Mouse (Mus musculus) hindbrain, embryonic 16.5 days (tissue): Measurements from ENCODE around the gene Fam216b. TPM values are rescaled to one million over a fixed set of nuclear protein-coding genes. Genes with fewer than 3 reads are reported as not detected.
A peak's percentile ranks its signal among the peaks of the same experiment; 100 is the strongest.

ENCODE experiments used
- ATAC-seq: fragments of 200-750 bp; cut with Nextera tagmentation; 2 replicates; pipeline ENCODE4 v1.8.0; 2017; ENCODE audit warnings: moderate TSS enrichment, moderate library complexity
- H3K27ac ChIP-seq: fragments of 300-500 bp; sonication (generic); 2 replicates; pipeline ENCODE4 v1.5.1; 2014; ENCODE audit warnings: low read depth, mild to moderate bottlenecking, control low read depth, low read length, moderate library complexity
- H3K27me3 ChIP-seq: fragments of 300-500 bp; sonication (generic); replicated peaks from 2 replicates; pipeline ENCODE4 v1.6.1; 2014; ENCODE audit warnings: low read length; ENCODE audit not compliant: control insufficient read depth, insufficient read depth
- H3K36me3 ChIP-seq: fragments of 300-500 bp; sonication (generic); 2 replicates; pipeline ENCODE4 v1.6.1; 2014; ENCODE audit warnings: mild to moderate bottlenecking, low read length, moderate library complexity, mixed read lengths; ENCODE audit not compliant: control insufficient read depth, insufficient read depth
- H3K4me1 ChIP-seq: fragments of 300-500 bp; sonication (generic); 2 replicates; pipeline ENCODE4 v1.6.1; 2014; ENCODE audit warnings: low read depth, low read length; ENCODE audit not compliant: control insufficient read depth, insufficient read depth
- H3K4me2 ChIP-seq: fragments of 300-500 bp; sonication (generic); 2 replicates; pipeline ENCODE4 v1.6.1; 2014; ENCODE audit warnings: mild to moderate bottlenecking, low read length, control low read depth, moderate library complexity
- H3K4me3 ChIP-seq: fragments of 300-500 bp; sonication (generic); 2 replicates; pipeline ENCODE4 v1.5.1; 2014; ENCODE audit warnings: mild to moderate bottlenecking, low read length, control low read depth, moderate library complexity
- H3K9ac ChIP-seq: fragments of 300-500 bp; sonication (generic); 2 replicates; pipeline ENCODE4 v1.6.1; 2014; ENCODE audit warnings: low read depth, mild to moderate bottlenecking, control low read depth, low read length, moderate library complexity
- H3K9me3 ChIP-seq: fragments of 300-500 bp; sonication (generic); 2 replicates; pipeline ENCODE4 v1.6.1; 2014; ENCODE audit warnings: mild to moderate bottlenecking, low read length, moderate library complexity; ENCODE audit not compliant: control insufficient read depth
- whole genome bisulfite sequencing: fragments of 180-500 bp; shearing (Covaris S2); extraction: QIAGEN DNeasy Blood & Tissue Kit; methylation state at CpG from one replicate; pipeline ENCODE4 v1.1.7; 2014; 5-methylcytosine and 5-hydroxymethylcytosine counted together
- polyA plus RNA-seq: library from polyadenylated mRNA; unstranded; fragments of >200 nt; fragmentation: Nextera tagmentation; extraction: Ambion mirVana; gene quantifications from 2 replicates; pipeline ENCODE4 v1.2.1, GENCODE M21; 2015

Gene Fam216b
- polyA plus RNA-seq, 1 experiment from 2014 or later, result 2.5 TPM

DNA sequence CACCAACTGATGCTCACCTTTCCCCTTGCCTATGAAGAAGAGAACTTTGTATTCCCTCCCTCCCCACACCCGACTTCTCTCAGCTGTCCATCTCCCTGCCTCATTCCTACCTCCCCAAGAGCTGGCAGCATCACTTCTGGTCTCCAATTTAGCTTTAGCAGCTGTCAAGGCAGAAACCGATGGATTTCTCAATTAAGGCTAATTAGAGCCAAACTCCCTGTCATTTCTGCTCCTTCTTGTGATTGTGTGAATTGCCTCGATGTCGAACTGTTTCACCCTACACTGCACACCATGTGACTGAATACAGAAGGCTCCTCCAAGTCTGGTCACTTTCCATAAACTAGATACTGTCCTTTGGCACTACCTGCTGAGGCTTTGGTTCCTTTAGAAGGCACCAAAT lies 20.6 kb upstream of the Fam216b start:
- Histone ChIP-seq H3K36me3 (no peaks in the 10 kb centered on the region), H3K4me1 (no peaks in the 10 kb centered on the region), H3K9me3 (no peaks in the 10 kb centered on the region), H3K27ac (no peak overlapping the region), H3K9ac (no peak overlapping the region), H3K4me2 (no peak overlapping the region), H3K4me3 (no peak overlapping the region), H3K27me3 (no peaks in the 10 kb centered on the region)
- 59% methylated on average over 4 of the region's 4 CpGs for WGBS
- no peak for ATAC-seq

- Histone ChIP-seq H3K36me3 (no peaks in the 10 kb centered on the region), H3K9ac (no peak overlapping the region), H3K9me3 (no peaks in the 10 kb centered on the region), H3K27ac (no peak overlapping the region), H3K4me3 (no peak overlapping the region), H3K27me3 (no peaks in the 10 kb centered on the region), H3K4me2 (no peak overlapping the region), H3K4me1 (no peaks in the 10 kb centered on the region)
- WGBS, result 82% methylated on average over 3 of the region's 3 CpGs
- ATAC-seq, result no peak
Observed at GRCm38 (mm10) chr14:78108388-78108787, 19.6 kb upstream of the Fam216b start.

- Histone ChIP-seq H3K9me3 (no peaks in the 10 kb centered on the region), H3K27me3 (no peaks in the 10 kb centered on the region), H3K4me1 (no peaks in the 10 kb centered on the region), H3K4me2 (no peak overlapping the region), H3K9ac (no peak overlapping the region), H3K4me3 (no peak overlapping the region), H3K27ac (no peak overlapping the region), H3K36me3 (no peaks in the 10 kb centered on the region)
- 71% methylated on average over 4 of the region's 4 CpGs for WGBS
- ATAC-seq, result no peak
Observed at GRCm38 (mm10) chr14:78089591-78089990, 784 bp upstream of the Fam216b start.

- Histone ChIP-seq H3K4me3 (no peak overlapping the region), H3K4me1 (no peaks in the 10 kb centered on the region), H3K27me3 (no peaks in the 10 kb centered on the region), H3K4me2 (no peak overlapping the region), H3K9ac (no peak overlapping the region), H3K36me3 (no peaks in the 10 kb centered on the region), H3K9me3 (no peaks in the 10 kb centered on the region), H3K27ac (no peak overlapping the region)
- ATAC-seq, result no peak
- WGBS, result 81% methylated on average over 5 of the region's 5 CpGs
Observed at GRCm38 (mm10) chr14:78083465-78083864, 5.3 kb downstream of the Fam216b start.

GRCm38 (mm10) chr14:78077508-78077907 lies 11.3 kb downstream of the Fam216b start:
- Histone ChIP-seq H3K36me3 (no peaks in the 10 kb centered on the region), H3K9me3 (no peaks in the 10 kb centered on the region), H3K4me2 (no peak overlapping the region), H3K4me1 (no peaks in the 10 kb centered on the region), H3K9ac (no peak overlapping the region), H3K4me3 (no peak overlapping the region), H3K27me3 (no peaks in the 10 kb centered on the region), H3K27ac (no peak overlapping the region)
- 61% methylated on average over 2 of the region's 2 CpGs for WGBS
- ATAC-seq, result no peak

GRCm38 (mm10) chr14:78065938-78066710 lies 22.7 kb downstream of the Fam216b start:
- H3K9ac ChIP-seq, result no peak overlapping the region
- ATAC-seq, result no peak
- H3K4me1 ChIP-seq, result no peaks in the 10 kb centered on the region
- no peak overlapping the region for H3K4me2 ChIP-seq
- no peaks in the 10 kb centered on the region for H3K9me3 ChIP-seq
- no peak overlapping the region for H3K4me3 ChIP-seq
- H3K27ac ChIP-seq, result no peak overlapping the region
- WGBS, result 90% methylated on average over 9 of the region's 9 CpGs
- H3K27me3 ChIP-seq, result no peaks in the 10 kb centered on the region
- H3K36me3 ChIP-seq, result no peaks in the 10 kb centered on the region

- no peaks in the 10 kb centered on the region for H3K9me3 ChIP-seq
- 75% methylated on average over 11 of the region's 11 CpGs for WGBS
- no peaks in the 10 kb centered on the region for H3K27me3 ChIP-seq
- no peak overlapping the region for H3K4me3 ChIP-seq
- H3K36me3 ChIP-seq, result no peaks in the 10 kb centered on the region
- H3K9ac ChIP-seq, result no peak overlapping the region
- H3K4me1 ChIP-seq, result peaks cover 3% of the 10 kb centered on the region
- no peak overlapping the region for H3K27ac ChIP-seq
- no peak for ATAC-seq
- no peak overlapping the region for H3K4me2 ChIP-seq
Observed at GRCm38 (mm10) chr14:78062484-78062883, 26.3 kb downstream of the Fam216b start.

DNA sequence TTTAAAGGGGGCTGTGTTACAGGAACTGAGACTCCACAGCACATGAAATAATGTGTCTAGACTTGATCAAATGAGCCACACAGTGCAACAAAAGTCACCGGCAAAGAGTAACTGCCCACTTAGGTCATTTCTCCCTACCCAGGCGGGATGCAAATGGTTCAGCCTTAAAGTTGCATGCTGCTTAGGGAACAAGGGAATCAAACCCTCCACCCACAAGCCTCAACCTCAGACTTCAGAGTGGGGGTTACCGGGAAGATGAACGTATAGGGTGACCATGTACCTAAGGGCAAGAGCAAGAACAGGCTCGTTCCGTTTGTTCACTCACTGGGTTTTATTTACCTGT lies 28.2 kb downstream of the Fam216b start:
- Histone ChIP-seq H3K4me1 (peaks cover 3% of the 10 kb centered on the region), H3K9ac (no peak overlapping the region), H3K4me2 (no peak overlapping the region), H3K4me3 (no peak overlapping the region), H3K27ac (no peak overlapping the region), H3K27me3 (no peaks in the 10 kb centered on the region), H3K9me3 (no peaks in the 10 kb centered on the region), H3K36me3 (no peaks in the 10 kb centered on the region)
- ATAC-seq, result peak; percentile 64
- 58% methylated on average over 6 of the region's 6 CpGs for WGBS

DNA sequence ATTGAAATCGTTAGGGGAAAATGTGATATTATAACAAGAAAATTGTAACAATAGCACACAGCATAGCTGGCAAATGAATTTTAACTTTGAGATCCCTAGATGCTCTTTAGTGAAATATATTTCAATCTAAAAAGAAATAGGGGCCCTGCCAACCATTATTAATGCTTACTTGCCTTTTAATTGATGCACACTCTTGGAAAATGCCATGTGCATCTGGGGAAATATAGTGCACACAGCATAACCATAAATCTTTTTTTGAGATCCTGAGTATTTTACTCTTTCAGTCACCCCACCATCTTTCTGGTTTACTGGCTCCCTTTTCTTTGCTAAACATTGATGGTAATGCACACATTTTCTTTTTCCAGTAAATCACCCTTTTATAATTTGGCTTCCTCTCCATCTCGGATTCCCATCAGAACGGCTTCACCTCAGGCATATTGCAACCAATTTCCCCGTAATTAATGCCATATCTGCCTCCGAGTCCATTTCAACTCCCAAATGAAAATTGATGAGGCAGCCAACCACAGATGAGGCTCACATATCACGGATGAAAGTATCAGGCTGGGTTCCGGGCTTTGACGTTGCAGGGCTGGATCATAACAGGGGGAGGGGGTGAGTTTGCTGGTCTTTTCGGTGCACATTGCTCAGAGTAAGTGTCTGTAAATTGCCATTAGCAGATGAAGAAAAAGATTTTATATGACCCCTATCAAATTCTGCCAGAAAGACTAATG lies 28.8 kb downstream of the Fam216b start:
- Histone ChIP-seq H3K4me3 (no peak overlapping the region), H3K36me3 (no peaks in the 10 kb centered on the region), H3K27me3 (no peaks in the 10 kb centered on the region), H3K9ac (no peak overlapping the region), H3K4me2 (peak overlapping the region; percentile 35; the same call in 1 of the 2 replicates), H3K9me3 (no peaks in the 10 kb centered on the region), H3K4me1 (peaks cover 3% of the 10 kb centered on the region), H3K27ac (no peak overlapping the region)
- WGBS, result 41% methylated on average over 9 of the region's 9 CpGs
- peak; percentile 74 for ATAC-seq
